Mouse (Mus musculus): Measurements from ENCODE around the gene Lias. TPM values are rescaled to one million over a fixed set of nuclear protein-coding genes. Genes with fewer than 3 reads are reported as not detected.

Gene Lias
- polyA plus RNA-seq, 1 experiment, result 26.1 TPM

DNA sequence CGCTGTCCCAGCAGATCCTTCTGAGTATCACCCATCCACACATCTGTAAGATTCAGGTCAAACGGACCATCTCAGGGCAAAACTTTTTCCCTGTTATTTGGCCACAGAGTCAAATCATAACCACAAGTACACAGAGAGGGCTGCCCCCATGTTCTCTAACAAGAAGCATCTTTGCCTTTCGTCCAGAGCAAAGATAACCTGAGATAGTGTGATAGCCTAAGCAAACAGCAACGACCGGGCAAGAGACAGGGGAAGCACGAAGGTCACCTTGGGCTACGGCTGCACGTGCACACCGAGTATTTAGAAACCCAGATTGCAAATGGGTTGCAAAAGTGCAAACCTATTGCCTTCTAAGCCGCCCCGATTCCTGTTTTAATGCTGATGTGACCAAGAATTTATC lies 23.5 kb upstream of the Lias start:
- WGBS, result 81% methylated on average over 11 of the region's 11 CpGs

GRCm38 (mm10) chr5:65371551-65371950 lies 19.7 kb upstream of the Lias start:
- no peak for DNase-seq
- Histone ChIP-seq H3K27me3 (replicated peaks; ENCODE audit: control insufficient read depth, insufficient read depth, low read length) (no peaks in the 10 kb centered on the region), H3K27ac (ENCODE audit: insufficient read depth, low read depth, low read length) (no peak overlapping the region), H3K4me3 (ENCODE audit: insufficient read depth, low read depth, low read length) (no peak overlapping the region), H3K4me1 (ENCODE audit: control insufficient read depth, insufficient read depth, low read length) (no peaks in the 10 kb centered on the region), H3K36me3 (ENCODE audit: control insufficient read depth, insufficient read depth, low read length) (no peaks in the 10 kb centered on the region)
- WGBS, result 72% methylated on average over 7 of the region's 7 CpGs
- TF ChIP-seq POLR2A (IDR thresholded peaks at IDR 0.05; ENCODE audit: low read depth, low read length), result no peak
- no peak for TF ChIP-seq CTCF (conservative IDR thresholded peaks at IDR 0.05; ENCODE audit: insufficient read depth, insufficient read length, low read depth, low read length)

More for the DNA sequence above, 23.5 kb upstream of the Lias start:
- TF ChIP-seq POLR2A (IDR thresholded peaks at IDR 0.05; ENCODE audit: low read depth, low read length) (no peak), CTCF (conservative IDR thresholded peaks at IDR 0.05; ENCODE audit: insufficient read depth, insufficient read length, low read depth, low read length) (no peak)
- Histone ChIP-seq H3K4me3 (ENCODE audit: insufficient read depth, low read depth, low read length) (no peak overlapping the region), H3K4me1 (ENCODE audit: control insufficient read depth, insufficient read depth, low read length) (no peaks in the 10 kb centered on the region), H3K36me3 (ENCODE audit: control insufficient read depth, insufficient read depth, low read length) (no peaks in the 10 kb centered on the region), H3K27me3 (replicated peaks; ENCODE audit: control insufficient read depth, insufficient read depth, low read length) (no peaks in the 10 kb centered on the region), H3K27ac (ENCODE audit: insufficient read depth, low read depth, low read length) (no peak overlapping the region)
- no peak for DNase-seq

GRCm38 (mm10) chr5:65374746-65375145 lies 16.6 kb upstream of the Lias start:
- TF ChIP-seq CTCF (conservative IDR thresholded peaks at IDR 0.05; ENCODE audit: insufficient read depth, insufficient read length, low read depth, low read length), result no peak
- no peaks in the 10 kb centered on the region for H3K36me3 ChIP-seq (ENCODE audit: control insufficient read depth, insufficient read depth, low read length)
- H3K4me1 ChIP-seq (ENCODE audit: control insufficient read depth, insufficient read depth, low read length), result no peaks in the 10 kb centered on the region
- 83% methylated on average over 7 of the region's 7 CpGs for WGBS
- H3K4me3 ChIP-seq (ENCODE audit: insufficient read depth, low read depth, low read length), result no peak overlapping the region
- H3K27me3 ChIP-seq (replicated peaks; ENCODE audit: control insufficient read depth, insufficient read depth, low read length), result no peaks in the 10 kb centered on the region
- no peak for DNase-seq
- H3K27ac ChIP-seq (ENCODE audit: insufficient read depth, low read depth, low read length), result no peak overlapping the region

GRCm38 (mm10) chr5:65385704-65386103 lies 5.6 kb upstream of the Lias start:
- no peak for DNase-seq
- no peak overlapping the region for H3K27ac ChIP-seq (ENCODE audit: insufficient read depth, low read depth, low read length)
- H3K27me3 ChIP-seq (replicated peaks; ENCODE audit: control insufficient read depth, insufficient read depth, low read length), result no peaks in the 10 kb centered on the region
- H3K4me3 ChIP-seq (ENCODE audit: insufficient read depth, low read depth, low read length), result no peak overlapping the region
- H3K36me3 ChIP-seq (ENCODE audit: control insufficient read depth, insufficient read depth, low read length), result no peaks in the 10 kb centered on the region
- no peaks in the 10 kb centered on the region for H3K4me1 ChIP-seq (ENCODE audit: control insufficient read depth, insufficient read depth, low read length)
- WGBS, result 86% methylated on average over 2 of the region's 2 CpGs
- TF ChIP-seq CTCF (conservative IDR thresholded peaks at IDR 0.05; ENCODE audit: insufficient read depth, insufficient read length, low read depth, low read length) (no peak), POLR2A (IDR thresholded peaks at IDR 0.05; ENCODE audit: low read depth, low read length) (no peak)

- no peak for DNase-seq
- Histone ChIP-seq H3K27me3 (replicated peaks; ENCODE audit: control insufficient read depth, insufficient read depth, low read length) (no peaks in the 10 kb centered on the region), H3K36me3 (ENCODE audit: control insufficient read depth, insufficient read depth, low read length) (no peaks in the 10 kb centered on the region), H3K4me1 (ENCODE audit: control insufficient read depth, insufficient read depth, low read length) (no peaks in the 10 kb centered on the region), H3K27ac (ENCODE audit: insufficient read depth, low read depth, low read length) (no peak overlapping the region), H3K4me3 (ENCODE audit: insufficient read depth, low read depth, low read length) (no peak overlapping the region)
- TF ChIP-seq POLR2A (IDR thresholded peaks at IDR 0.05; ENCODE audit: low read depth, low read length) (no peak), CTCF (conservative IDR thresholded peaks at IDR 0.05; ENCODE audit: insufficient read depth, insufficient read length, low read depth, low read length) (no peak)
- WGBS, result 75% methylated on average over 6 of the region's 6 CpGs
These were observed 4.1 kb upstream of the Lias start for GRCm38 (mm10) chr5:65387008-65387867.

DNA sequence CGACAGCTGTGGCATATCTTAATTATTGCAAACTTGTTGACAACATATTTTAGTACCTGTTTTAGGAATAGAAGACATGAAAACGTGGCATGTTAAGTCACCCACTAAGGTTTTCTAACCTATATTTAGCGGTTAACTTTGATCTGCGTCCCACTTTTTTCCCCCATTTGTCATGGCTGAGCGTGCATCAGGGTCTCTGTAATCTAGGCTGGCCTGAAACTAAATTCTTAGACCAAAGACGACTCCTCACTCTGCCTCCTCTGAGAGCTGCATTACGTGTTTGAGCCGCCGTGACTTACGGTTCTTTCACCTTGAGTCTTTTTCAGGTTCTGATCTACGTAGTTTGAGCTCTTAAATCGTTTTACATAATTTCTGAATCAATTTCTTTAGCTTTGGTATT lies 456 bp downstream of the Lias start:
- 2% methylated on average over 12 of the region's 12 CpGs for WGBS
- Histone ChIP-seq H3K27ac (ENCODE audit: insufficient read depth, low read depth, low read length) (peak overlapping the region; percentile 73; the same call in 1 of the 2 replicates), H3K27me3 (replicated peaks; ENCODE audit: control insufficient read depth, insufficient read depth, low read length) (no peaks in the 10 kb centered on the region), H3K4me1 (ENCODE audit: control insufficient read depth, insufficient read depth, low read length) (no peaks in the 10 kb centered on the region), H3K36me3 (ENCODE audit: control insufficient read depth, insufficient read depth, low read length) (no peaks in the 10 kb centered on the region), H3K4me3 (ENCODE audit: insufficient read depth, low read depth, low read length) (peak overlapping the region; percentile 92)
- no peak for TF ChIP-seq CTCF (conservative IDR thresholded peaks at IDR 0.05; ENCODE audit: insufficient read depth, insufficient read length, low read depth, low read length)
- TF ChIP-seq POLR2A (IDR thresholded peaks at IDR 0.05; ENCODE audit: low read depth, low read length), result no peak
- no peak for DNase-seq

- Histone ChIP-seq H3K27me3 (replicated peaks; ENCODE audit: control insufficient read depth, insufficient read depth, low read length) (no peaks in the 10 kb centered on the region), H3K4me3 (ENCODE audit: insufficient read depth, low read depth, low read length) (no peak overlapping the region), H3K4me1 (ENCODE audit: control insufficient read depth, insufficient read depth, low read length) (no peaks in the 10 kb centered on the region), H3K36me3 (ENCODE audit: control insufficient read depth, insufficient read depth, low read length) (no peaks in the 10 kb centered on the region), H3K27ac (ENCODE audit: insufficient read depth, low read depth, low read length) (no peak overlapping the region)
- TF ChIP-seq POLR2A (IDR thresholded peaks at IDR 0.05; ENCODE audit: low read depth, low read length), result no peak
- TF ChIP-seq CTCF (conservative IDR thresholded peaks at IDR 0.05; ENCODE audit: insufficient read depth, insufficient read length, low read depth, low read length), result no peak
- WGBS, result 92% methylated on average over 7 of the region's 7 CpGs
- no peak for DNase-seq
These were observed 3.1 kb downstream of the Lias start for GRCm38 (mm10) chr5:65394425-65394824.
